Mouse (Mus musculus): ENCODE measurements around the gene Snw1. TPM values are rescaled to one million over a fixed set of nuclear protein-coding genes. Genes with fewer than 3 reads are reported as not detected.
A peak's percentile ranks its signal among the peaks of the same experiment; 100 is the strongest.
"Not testable (repeated sequence)": the region's sequence is repeated elsewhere in the genome, so short reads cannot be mapped to it uniquely, and the experiment has no call there.

Snw1 gene
- polyA plus RNA-seq (2014; fragmentation: Nextera tagmentation; extraction: Ambion mirVana) = 169 and 176 TPM in 2 replicates

DNA sequence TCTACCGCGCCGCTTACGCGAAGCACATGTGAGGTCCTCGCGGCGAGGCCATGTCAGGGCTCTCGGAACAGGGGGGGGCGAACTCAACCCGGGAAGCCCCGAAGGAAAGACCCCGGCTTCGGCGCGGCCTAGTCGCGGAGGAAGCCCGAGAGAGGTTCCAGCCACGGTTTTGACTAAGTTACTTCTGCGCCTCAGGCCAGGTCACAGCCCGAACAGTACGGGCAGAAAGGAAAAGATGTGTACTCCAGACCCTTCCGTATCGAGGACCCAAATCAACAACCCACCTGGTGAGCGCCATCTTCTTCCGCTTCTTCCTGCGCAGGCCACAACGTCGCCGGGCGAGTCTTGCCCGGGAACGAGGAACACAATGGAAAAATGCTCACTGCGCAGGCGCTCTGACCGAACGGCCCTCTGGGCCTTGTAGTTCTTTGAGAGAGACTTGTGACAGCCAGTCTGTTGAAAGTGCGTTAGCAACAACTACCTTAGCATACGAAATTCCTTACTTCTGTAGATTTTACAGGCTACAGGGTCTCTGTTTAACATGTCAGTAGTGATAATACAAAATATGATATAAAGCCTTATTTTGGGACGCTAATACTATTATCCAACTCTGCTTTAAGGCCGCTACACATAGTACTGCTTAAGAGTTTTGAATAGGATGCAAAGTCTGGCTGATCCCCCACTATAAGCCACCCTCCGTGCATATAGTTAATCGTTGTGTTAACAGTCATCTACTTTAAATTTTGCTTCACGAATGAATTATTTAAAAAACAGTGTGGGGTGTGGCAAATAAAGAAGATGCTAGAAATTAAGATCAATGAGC is at the start of gene Snw1:
Snw1 (minus strand) TSS at position 311 of the 823 bp plus-strand sequence.
- peak within 1 kb of the TSS; percentile 48 for H3K4me2 ChIP-seq (ENCODE audit: low read depth, low read length)
- WGBS = 3% methylated on average over 45 of the region's 45 CpGs
- H3K9ac ChIP-seq (replicated peaks; ENCODE audit: low read length) = peak within 1 kb of the TSS; percentile 84
- H3K27me3 ChIP-seq (ENCODE audit: control insufficient read depth, insufficient read depth, low read length) = no peaks in the 10 kb centered on the region
- H3K4me1 ChIP-seq (ENCODE audit: control insufficient read depth, insufficient read depth, low read length) = no peaks in the 10 kb centered on the region
- DNase-seq (ENCODE audit: low spot score) = peak; percentile 97
- peak within 1 kb of the TSS; percentile 42; the same call in 1 of the 2 replicates for H3K27ac ChIP-seq (replicated peaks; ENCODE audit: low read depth, low read length)
- no peaks in the 10 kb centered on the region for H3K9me3 ChIP-seq (replicated peaks; ENCODE audit: control insufficient read depth, low read length)
- peak within 1 kb of the TSS; percentile 65 for H3K4me3 ChIP-seq (ENCODE audit: low read depth, low read length)
- ATAC-seq (replicated peaks; ENCODE audit: insufficient number of reproducible peaks, low FRiP score, low TSS enrichment, low read depth) = peak; percentile 94
- H3K36me3 ChIP-seq (replicated peaks; ENCODE audit: control insufficient read depth, insufficient read depth, low read depth, low read length) = peaks cover 2% of the 10 kb centered on the region; the same call in 1 of the 2 replicates

DNA sequence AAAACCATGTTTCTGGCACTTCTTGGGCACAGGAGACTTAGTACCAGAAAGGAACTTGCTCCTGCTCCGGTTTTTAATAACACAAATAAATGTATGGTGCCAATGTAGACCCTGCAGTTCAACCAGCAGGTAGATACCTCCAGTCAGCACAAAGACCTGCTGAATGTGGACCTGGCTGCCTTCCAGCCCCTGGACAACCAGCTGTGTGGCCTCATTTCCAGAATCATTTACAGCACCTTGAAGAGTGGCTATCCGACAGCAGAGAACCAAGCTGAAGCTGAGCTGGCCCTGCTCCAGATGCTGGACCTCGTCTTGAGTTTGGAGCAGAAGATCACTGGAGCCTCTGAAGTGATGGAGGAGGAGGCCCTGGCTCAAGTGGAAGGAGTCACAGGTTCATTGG is 47.5 kb upstream of the Snw1 start:
- not testable (repeated sequence) for H3K9ac ChIP-seq (replicated peaks; ENCODE audit: low read length); H3K4me1 ChIP-seq (ENCODE audit: control insufficient read depth, insufficient read depth, low read length); H3K27ac ChIP-seq (replicated peaks; ENCODE audit: low read depth, low read length); H3K4me2 ChIP-seq (ENCODE audit: low read depth, low read length); H3K4me3 ChIP-seq (ENCODE audit: low read depth, low read length); H3K36me3 ChIP-seq (replicated peaks; ENCODE audit: control insufficient read depth, insufficient read depth, low read depth, low read length); DNase-seq (ENCODE audit: low spot score); H3K27me3 ChIP-seq (ENCODE audit: control insufficient read depth, insufficient read depth, low read length); H3K9me3 ChIP-seq (replicated peaks; ENCODE audit: control insufficient read depth, low read length); ATAC-seq (replicated peaks; ENCODE audit: insufficient number of reproducible peaks, low FRiP score, low TSS enrichment, low read depth)
- WGBS = 78% methylated on average over 3 of the region's 3 CpGs

DNA sequence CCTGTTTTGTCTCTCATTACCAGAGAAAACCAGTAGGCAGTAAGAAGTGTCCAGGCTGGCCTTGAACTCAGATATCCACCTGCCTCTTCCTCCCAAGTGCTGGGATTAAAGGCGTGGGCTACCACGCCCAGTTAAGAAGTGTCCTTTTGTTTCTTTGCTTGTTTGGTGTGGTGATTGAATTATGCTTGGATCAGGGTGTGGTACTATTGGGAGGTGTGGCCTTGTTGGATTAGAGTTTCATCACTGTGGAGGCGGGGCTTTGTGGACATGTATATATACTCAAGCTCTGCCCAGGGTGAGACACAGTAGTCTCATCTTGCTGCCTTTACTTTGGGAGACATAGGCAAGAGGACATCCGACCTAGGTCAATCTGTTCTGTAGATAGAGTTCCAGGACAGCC is 41.9 kb upstream of the Snw1 start, which contains the start of gene Gm8300:
Gm8300 (plus strand) TSS at position 301 of the 400 bp plus-strand sequence.
- H3K4me1 ChIP-seq (ENCODE audit: control insufficient read depth, insufficient read depth, low read length); ATAC-seq (replicated peaks; ENCODE audit: insufficient number of reproducible peaks, low FRiP score, low TSS enrichment, low read depth); H3K36me3 ChIP-seq (replicated peaks; ENCODE audit: control insufficient read depth, insufficient read depth, low read depth, low read length); H3K4me2 ChIP-seq (ENCODE audit: low read depth, low read length); DNase-seq (ENCODE audit: low spot score); H3K27me3 ChIP-seq (ENCODE audit: control insufficient read depth, insufficient read depth, low read length); H3K9me3 ChIP-seq (replicated peaks; ENCODE audit: control insufficient read depth, low read length); H3K27ac ChIP-seq (replicated peaks; ENCODE audit: low read depth, low read length); H3K4me3 ChIP-seq (ENCODE audit: low read depth, low read length); H3K9ac ChIP-seq (replicated peaks; ENCODE audit: low read length): not testable (repeated sequence)
- whole genome bisulfite sequencing = 77% methylated on average over 4 of the region's 4 CpGs

DNA sequence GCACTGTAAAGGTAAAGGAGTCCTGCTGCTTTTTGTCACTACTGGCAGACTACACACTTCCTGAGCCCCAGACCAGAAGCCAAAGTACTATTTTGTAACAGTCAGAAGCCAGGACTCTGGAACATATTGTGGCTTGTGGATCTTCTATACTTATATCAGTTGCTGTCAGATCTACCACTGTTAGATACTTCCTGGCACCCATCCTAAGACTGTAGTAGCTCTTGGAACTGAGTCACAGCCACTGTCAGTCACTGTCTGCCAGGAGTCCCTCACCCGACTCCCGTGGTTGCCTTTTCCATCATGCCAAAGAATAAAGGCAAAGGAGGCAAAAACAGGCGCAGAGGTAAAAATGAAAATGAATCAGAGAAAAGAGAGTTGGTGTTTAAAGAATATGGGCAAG is 22.3 kb upstream of the Snw1 start, which contains the start of gene Gm5788:
Gm5788 (plus strand) TSS at position 301 of the 400 bp plus-strand sequence.
- WGBS = 98% methylated on average over 3 of the region's 3 CpGs
- H3K4me1 ChIP-seq (ENCODE audit: control insufficient read depth, insufficient read depth, low read length) = not testable (repeated sequence)

DNA sequence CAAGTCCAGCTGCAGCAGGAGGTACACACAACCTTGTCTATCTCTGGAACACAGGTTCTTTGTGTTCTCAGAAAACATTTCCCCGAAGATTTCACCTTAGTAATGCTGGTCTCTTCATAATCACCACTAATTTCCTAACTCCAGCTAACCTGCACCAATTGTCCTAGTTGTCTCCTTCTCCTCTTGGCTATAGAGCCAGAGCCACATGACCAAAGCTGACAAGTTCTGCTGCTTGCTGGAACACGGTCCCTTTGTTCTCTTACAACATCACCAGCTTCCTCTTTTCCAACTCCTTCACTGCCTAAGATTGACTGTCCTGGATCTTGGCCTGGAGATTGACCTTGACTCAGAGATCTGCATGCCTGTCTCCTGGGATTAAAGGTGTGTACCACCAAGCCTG is 16.6 kb upstream of the Snw1 start:
- H3K4me3 ChIP-seq (ENCODE audit: low read depth, low read length); H3K9me3 ChIP-seq (replicated peaks; ENCODE audit: control insufficient read depth, low read length); ATAC-seq (replicated peaks; ENCODE audit: insufficient number of reproducible peaks, low FRiP score, low TSS enrichment, low read depth); H3K4me2 ChIP-seq (ENCODE audit: low read depth, low read length); H3K27me3 ChIP-seq (ENCODE audit: control insufficient read depth, insufficient read depth, low read length); H3K4me1 ChIP-seq (ENCODE audit: control insufficient read depth, insufficient read depth, low read length); H3K27ac ChIP-seq (replicated peaks; ENCODE audit: low read depth, low read length); H3K9ac ChIP-seq (replicated peaks; ENCODE audit: low read length); DNase-seq (ENCODE audit: low spot score); H3K36me3 ChIP-seq (replicated peaks; ENCODE audit: control insufficient read depth, insufficient read depth, low read depth, low read length): not testable (repeated sequence)
- WGBS = 52% methylated on average over 2 of the region's 2 CpGs

More for the DNA sequence above, 22.3 kb upstream of the Snw1 start, which contains the start of gene Gm5788:
- not testable (repeated sequence) for H3K9me3 ChIP-seq (replicated peaks; ENCODE audit: control insufficient read depth, low read length); H3K4me3 ChIP-seq (ENCODE audit: low read depth, low read length); H3K27ac ChIP-seq (replicated peaks; ENCODE audit: low read depth, low read length); ATAC-seq (replicated peaks; ENCODE audit: insufficient number of reproducible peaks, low FRiP score, low TSS enrichment, low read depth); H3K36me3 ChIP-seq (replicated peaks; ENCODE audit: control insufficient read depth, insufficient read depth, low read depth, low read length); DNase-seq (ENCODE audit: low spot score); H3K27me3 ChIP-seq (ENCODE audit: control insufficient read depth, insufficient read depth, low read length); H3K9ac ChIP-seq (replicated peaks; ENCODE audit: low read length); H3K4me2 ChIP-seq (ENCODE audit: low read depth, low read length)

DNA sequence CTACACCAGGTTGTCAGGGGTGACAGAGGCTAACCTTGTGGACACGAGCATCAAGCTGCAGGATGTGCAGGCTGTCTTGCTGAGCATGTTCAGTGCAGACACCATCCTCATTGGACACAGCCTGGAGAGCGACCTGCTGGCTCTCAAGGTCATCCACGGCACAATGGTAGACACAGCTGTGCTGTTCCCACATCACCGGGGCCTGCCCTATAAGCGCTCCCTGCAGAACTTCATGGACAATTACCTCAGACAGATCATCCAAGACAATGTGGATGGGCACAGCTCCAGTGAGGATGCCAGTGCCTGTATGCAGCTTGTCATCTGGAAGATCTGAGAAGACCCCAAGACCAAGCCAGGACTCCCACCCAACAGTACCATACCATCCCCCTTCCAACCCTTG is 10.4 kb upstream of the Snw1 start:
- H3K4me3 ChIP-seq (ENCODE audit: low read depth, low read length); DNase-seq (ENCODE audit: low spot score); H3K9ac ChIP-seq (replicated peaks; ENCODE audit: low read length); H3K27ac ChIP-seq (replicated peaks; ENCODE audit: low read depth, low read length); H3K4me1 ChIP-seq (ENCODE audit: control insufficient read depth, insufficient read depth, low read length); H3K36me3 ChIP-seq (replicated peaks; ENCODE audit: control insufficient read depth, insufficient read depth, low read depth, low read length); ATAC-seq (replicated peaks; ENCODE audit: insufficient number of reproducible peaks, low FRiP score, low TSS enrichment, low read depth); H3K27me3 ChIP-seq (ENCODE audit: control insufficient read depth, insufficient read depth, low read length); H3K4me2 ChIP-seq (ENCODE audit: low read depth, low read length); H3K9me3 ChIP-seq (replicated peaks; ENCODE audit: control insufficient read depth, low read length): not testable (repeated sequence)
- WGBS = 78% methylated on average over 5 of the region's 5 CpGs

DNA sequence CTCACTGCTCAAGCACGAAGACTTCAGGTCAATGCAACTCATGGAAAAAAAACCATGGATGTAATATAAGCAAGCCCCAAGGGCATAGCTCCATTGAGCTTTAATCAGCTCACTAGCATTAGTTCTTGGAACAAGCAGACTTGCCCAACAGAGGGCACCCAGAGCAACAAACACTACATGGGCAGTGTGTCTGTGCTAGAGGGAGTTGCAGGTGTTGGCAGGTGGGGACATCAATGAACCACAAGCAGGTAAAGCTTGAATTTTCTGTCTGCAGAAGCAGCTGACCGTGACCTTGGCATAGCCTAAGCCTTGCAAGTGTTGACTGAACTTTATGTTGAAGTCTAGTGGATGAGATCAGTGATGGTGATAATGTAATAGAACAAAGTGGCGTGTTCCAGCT is 2.7 kb upstream of the Snw1 start:
- no peaks in the 10 kb centered on the region for H3K4me1 ChIP-seq (ENCODE audit: control insufficient read depth, insufficient read depth, low read length)
- ATAC-seq (replicated peaks; ENCODE audit: insufficient number of reproducible peaks, low FRiP score, low TSS enrichment, low read depth) (no peak), DNase-seq (ENCODE audit: low spot score) (no peak)
- H3K36me3 ChIP-seq (replicated peaks; ENCODE audit: control insufficient read depth, insufficient read depth, low read depth, low read length) = no peaks in the 10 kb centered on the region
- H3K27ac ChIP-seq (replicated peaks; ENCODE audit: low read depth, low read length) = no peak overlapping the region
- H3K27me3 ChIP-seq (ENCODE audit: control insufficient read depth, insufficient read depth, low read length) = no peaks in the 10 kb centered on the region
- H3K9me3 ChIP-seq (replicated peaks; ENCODE audit: control insufficient read depth, low read length) = no peaks in the 10 kb centered on the region
- WGBS = 81% methylated on average over 3 of the region's 3 CpGs
- H3K4me2 ChIP-seq (ENCODE audit: low read depth, low read length) = no peak overlapping the region
- H3K4me3 ChIP-seq (ENCODE audit: low read depth, low read length) = no peak overlapping the region
- H3K9ac ChIP-seq (replicated peaks; ENCODE audit: low read length) = no peak overlapping the region

DNA sequence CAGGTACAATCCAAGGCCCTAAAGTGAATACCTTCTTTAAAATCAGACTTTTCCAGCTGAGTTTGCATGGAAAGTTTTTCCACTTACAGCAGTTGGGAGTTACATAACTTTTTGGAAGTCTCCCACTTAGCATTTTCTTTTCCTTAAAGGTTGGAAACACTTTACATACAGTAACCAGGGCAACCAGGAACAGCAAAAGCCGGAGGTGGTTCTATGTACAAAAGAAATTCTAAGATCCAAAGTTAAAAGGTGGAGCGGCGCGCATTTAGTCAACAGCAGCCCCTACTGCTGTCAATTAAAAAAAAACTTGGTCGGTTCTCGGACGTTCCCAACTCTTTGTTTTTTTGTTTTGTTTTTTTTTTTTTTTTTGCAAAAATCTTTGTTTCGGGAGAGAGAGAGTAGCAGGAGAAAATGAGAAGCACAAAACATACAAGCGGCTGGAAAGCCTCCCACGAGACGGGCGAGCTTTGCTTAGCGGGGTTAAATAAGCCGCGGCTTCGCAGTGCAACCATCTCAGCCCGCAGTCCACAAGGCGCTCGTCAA is 582 bp downstream of the Snw1 start:
- WGBS = under 1% methylated on average over 19 of the region's 19 CpGs
- ATAC-seq (replicated peaks; ENCODE audit: insufficient number of reproducible peaks, low FRiP score, low TSS enrichment, low read depth) = no peak

More for the DNA sequence above, 582 bp downstream of the Snw1 start:
- Histone ChIP-seq H3K36me3 (replicated peaks; ENCODE audit: control insufficient read depth, insufficient read depth, low read depth, low read length) (peaks cover 2% of the 10 kb centered on the region; the same call in 1 of the 2 replicates), H3K27ac (replicated peaks; ENCODE audit: low read depth, low read length) (peak overlapping the region; percentile 42; the same call in 1 of the 2 replicates), H3K4me2 (ENCODE audit: low read depth, low read length) (peak overlapping the region; percentile 48), H3K4me1 (ENCODE audit: control insufficient read depth, insufficient read depth, low read length) (no peaks in the 10 kb centered on the region), H3K4me3 (ENCODE audit: low read depth, low read length) (peak overlapping the region; percentile 65), H3K9me3 (replicated peaks; ENCODE audit: control insufficient read depth, low read length) (no peaks in the 10 kb centered on the region), H3K9ac (replicated peaks; ENCODE audit: low read length) (peak overlapping the region; percentile 84), H3K27me3 (ENCODE audit: control insufficient read depth, insufficient read depth, low read length) (no peaks in the 10 kb centered on the region)
- peak; percentile 44 for DNase-seq (ENCODE audit: low spot score)

Data from embryonic facial prominence, embryonic 11.5 days (tissue).